Mouse (Mus musculus) CH12.LX (cell line): ENCODE measurements around the gene Ntrk3. TPM values are rescaled to one million over a fixed set of nuclear protein-coding genes. Genes with fewer than 3 reads are reported as not detected.

Experiments
- DNase-seq: peaks from one replicate; pipeline ENCODE4 v3.0.0-alpha.2; 2013; ENCODE audit errors: extremely low read depth
- H3K27ac ChIP-seq: 2 replicates; pipeline ENCODE4 v1.5.1; 2012; ENCODE audit warnings: low read depth, mild to moderate bottlenecking, control low read depth, moderate library complexity; ENCODE audit not compliant: insufficient read depth
- H3K27me3 ChIP-seq: replicated peaks from 2 replicates; pipeline ENCODE3; 2012; ENCODE audit warnings: inconsistent platforms
- H3K36me3 ChIP-seq, 2 experiments: replicated peaks in 1 of 2; 2 replicates each; pipeline versions ENCODE3 to v1.6.1; 2012; ENCODE audit warnings: inconsistent platforms in 1 of 2, low read length in 1 of 2, mild to moderate bottlenecking in 1 of 2, mixed read lengths in 1 of 2, moderate library complexity in 1 of 2; ENCODE audit not compliant: control insufficient read depth in 1 of 2, insufficient read depth in 1 of 2
- H3K4me1 ChIP-seq, 2 experiments: 2 replicates each; pipeline ENCODE4 v1.6.1; 2012; ENCODE audit warnings: inconsistent platforms in 1 of 2, moderate library complexity in 1 of 2; ENCODE audit not compliant: insufficient read depth in 2 of 2, control insufficient read depth in 1 of 2
- H3K4me2 ChIP-seq: 2 replicates; pipeline ENCODE4 v1.6.1; 2012; ENCODE audit warnings: low read depth, mild to moderate bottlenecking, control low read depth; ENCODE audit not compliant: poor library complexity, insufficient read depth, severe bottlenecking
- H3K4me3 ChIP-seq, 3 experiments: fragments of 150-350 bp in 1 of 3; sonication (generic) in 1 of 3; replicated peaks in 1 of 3; 2 replicates each; pipeline versions ENCODE3 to v1.5.1; 2011 to 2012; ENCODE audit warnings: low read depth in 2 of 3, low read length in 2 of 3, mild to moderate bottlenecking in 2 of 3, moderate library complexity in 2 of 3, control low read depth in 1 of 3, improper control_type of control experiment in 1 of 3, inconsistent platforms in 1 of 3, mixed read lengths in 1 of 3; ENCODE audit not compliant: poor library complexity in 1 of 3
- H3K79me2 ChIP-seq: replicated peaks from 2 replicates; pipeline ENCODE4 v1.6.1; 2012; ENCODE audit warnings: mild to moderate bottlenecking, moderate library complexity; ENCODE audit not compliant: control insufficient read depth, poor library complexity, insufficient read depth, severe bottlenecking; ENCODE audit errors: extremely low read depth
- H3K9ac ChIP-seq: 2 replicates; pipeline ENCODE4 v1.6.1; 2012; ENCODE audit warnings: low read depth, mild to moderate bottlenecking, control low read depth, moderate library complexity; ENCODE audit not compliant: insufficient read depth
- H3K9me3 ChIP-seq: replicated peaks from 2 replicates; pipeline ENCODE3; 2012; ENCODE audit warnings: low read length, inconsistent platforms, mixed read lengths
- BHLHE40 ChIP-seq: IDR thresholded peaks from 2 replicates; pipeline ENCODE4 v1.6.1; 2011; ENCODE audit warnings: mild to moderate bottlenecking, low read depth, low read length, improper control_type of control experiment
- CHD1 ChIP-seq: IDR thresholded peaks from 2 replicates; pipeline ENCODE4 v1.6.1; 2012; ENCODE audit warnings: low read depth, low read length, improper control_type of control experiment, inconsistent platforms
- CHD2 ChIP-seq: IDR thresholded peaks from 2 replicates; pipeline ENCODE4 v1.6.1; 2011; ENCODE audit warnings: low read length, improper control_type of control experiment
- CTCF ChIP-seq, 2 experiments: IDR thresholded peaks in 1 of 2; conservative IDR thresholded peaks in 1 of 2; 2 replicates each; pipeline ENCODE4 v1.5.1; 2011 to 2012; ENCODE audit warnings: low read depth in 2 of 2, low read length in 2 of 2, improper control_type of control experiment in 1 of 2, inconsistent platforms in 1 of 2, mild to moderate bottlenecking in 1 of 2, moderate library complexity in 1 of 2
- ELF1 ChIP-seq: IDR thresholded peaks from 2 replicates; pipeline ENCODE4 v1.6.1; 2014; ENCODE audit warnings: low read depth, mild to moderate bottlenecking, inconsistent platforms, low read length, improper control_type of control experiment
- HCFC1 ChIP-seq: IDR thresholded peaks from 2 replicates; pipeline ENCODE4 v1.6.1; 2012; ENCODE audit warnings: low read depth, mild to moderate bottlenecking, inconsistent platforms, low read length, improper control_type of control experiment
- JUN ChIP-seq: IDR thresholded peaks from 2 replicates; pipeline ENCODE4 v1.6.1; 2011; ENCODE audit warnings: low read depth, mild to moderate bottlenecking, low read length, improper control_type of control experiment, moderate library complexity; ENCODE audit not compliant: insufficient read depth
- MAFK ChIP-seq: IDR thresholded peaks from 2 replicates; pipeline ENCODE4 v1.6.1; 2011; ENCODE audit warnings: low read length, improper control_type of control experiment; ENCODE audit not compliant: insufficient replicate concordance
- MAZ ChIP-seq: IDR thresholded peaks from 2 replicates; pipeline ENCODE4 v1.6.1; 2012; ENCODE audit warnings: low read depth, mild to moderate bottlenecking, inconsistent platforms, low read length, improper control_type of control experiment, moderate library complexity
- MEF2A ChIP-seq: IDR thresholded peaks from 2 replicates; pipeline ENCODE4 v1.6.1; 2014; ENCODE audit warnings: low read depth, mild to moderate bottlenecking, inconsistent platforms, low read length, improper control_type of control experiment, borderline replicate concordance
- MYC ChIP-seq: IDR thresholded peaks from 2 replicates; pipeline ENCODE4 v1.6.1; 2011; ENCODE audit warnings: low read depth, mild to moderate bottlenecking, improper control_type of control experiment, low read length
- NELFE ChIP-seq: IDR thresholded peaks from 2 replicates; pipeline ENCODE4 v1.6.1; 2011; ENCODE audit warnings: low read depth, low read length, improper control_type of control experiment
- POLR2A ChIP-seq: IDR thresholded peaks from 2 replicates; pipeline ENCODE4 v1.6.1; 2011; ENCODE audit warnings: low read depth, mild to moderate bottlenecking, improper control_type of control experiment, low read length
- RCOR1 ChIP-seq: conservative IDR thresholded peaks from 2 replicates; pipeline ENCODE4 v1.6.1; 2012; ENCODE audit warnings: low read depth, mild to moderate bottlenecking, inconsistent platforms, low read length, improper control_type of control experiment
- SIN3A ChIP-seq: IDR thresholded peaks from 2 replicates; pipeline ENCODE4 v1.6.1; 2012; ENCODE audit warnings: low read length, improper control_type of control experiment, inconsistent platforms
- TBP ChIP-seq: conservative IDR thresholded peaks from 2 replicates; pipeline ENCODE4 v1.6.1; 2011; ENCODE audit warnings: low read depth, low read length, improper control_type of control experiment
- UBTF ChIP-seq: IDR thresholded peaks from 2 replicates; pipeline ENCODE4 v1.6.1; 2012; ENCODE audit warnings: low read depth, mild to moderate bottlenecking, inconsistent platforms, low read length, improper control_type of control experiment, moderate library complexity
- USF1 ChIP-seq: IDR thresholded peaks from 2 replicates; pipeline ENCODE4 v1.6.1; 2014; ENCODE audit warnings: low read depth, mild to moderate bottlenecking, inconsistent platforms, low read length, improper control_type of control experiment
- ZC3H11A ChIP-seq: IDR thresholded peaks from 2 replicates; pipeline ENCODE4 v1.6.1; 2012; ENCODE audit warnings: low read depth, mild to moderate bottlenecking, inconsistent platforms, low read length, improper control_type of control experiment
- ZKSCAN1 ChIP-seq: IDR thresholded peaks from 2 replicates; pipeline ENCODE4 v1.6.1; 2012; ENCODE audit warnings: low read depth, inconsistent platforms, low read length, improper control_type of control experiment, borderline replicate concordance
- ZMIZ1 ChIP-seq: IDR thresholded peaks from 2 replicates; pipeline ENCODE4 v1.6.1; 2012; ENCODE audit warnings: low read depth, mild to moderate bottlenecking, inconsistent platforms, low read length, improper control_type of control experiment
- ZNF384 ChIP-seq: IDR thresholded peaks from 2 replicates; pipeline ENCODE4 v1.6.1; 2012; ENCODE audit warnings: low read depth, low read length, improper control_type of control experiment, inconsistent platforms
- dilution Hi-C: fragments of 300-500 bp; cut with MboI; formaldehyde crosslinking; loops from 2 replicates; pipeline ENCODE4 v1.14.3; 2020; ENCODE audit warnings: low sequenced_read_pairs; ENCODE audit not compliant: extremely low pct_unique_long_range_greater_than_20kb, extremely low pct_ligation_motif_present
- in situ Hi-C: fragments of 300-500 bp; cut with MboI; formaldehyde crosslinking; loops from 3 replicates; pipeline ENCODE4 v1.14.3; 2019; ENCODE audit warnings: low sequenced_read_pairs, low pct_ligation_motif_present, low pct_unique_long_range_greater_than_20kb, mixed read lengths
- polyA plus RNA-seq: library from polyadenylated mRNA; unstranded; fragments of >175 nt; gene quantifications from 2 replicates; pipeline ENCODE4 v1.2.1, GENCODE M21; 2012; ENCODE audit warnings: low read depth; ENCODE audit not compliant: insufficient read length
- total RNA-seq, 2 experiments: library from RNA; depleted of rRNA; stranded (reverse); fragments of 300-350 nt in 1 of 2; fragments of >200 nt in 1 of 2; gene quantifications; 2 replicates each; pipeline ENCODE4 v1.2.3; 2012 to 2014

Gene Ntrk3
- total and polyA plus RNA-seq, 3 experiments = 0.21 TPM; not detected in 2

DNA sequence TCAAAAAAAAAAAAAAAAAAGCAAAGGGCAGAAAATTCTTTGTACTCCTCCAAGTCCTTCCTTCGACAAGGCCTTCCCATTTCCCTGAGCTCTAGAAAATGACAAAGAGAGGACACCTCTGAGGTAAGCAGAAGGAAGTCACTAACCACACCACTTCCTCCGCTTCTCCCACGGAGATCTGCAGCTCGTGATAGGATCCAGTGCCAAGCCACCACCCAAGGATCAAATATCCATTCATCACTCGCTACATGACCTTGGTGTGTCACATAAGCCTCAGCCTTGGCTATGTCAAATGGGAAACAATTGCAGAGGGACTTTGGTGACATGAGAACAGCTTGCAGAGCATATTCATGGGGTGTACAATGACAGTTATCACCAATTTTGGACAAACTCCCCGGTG lies 52.9 kb downstream of the Ntrk3 start:
- dilution Hi-C loops = no loop called here
- no peaks in the 10 kb centered on the region for H3K79me2 ChIP-seq
- TF ChIP-seq MAFK (no peak), UBTF (no peak), ZMIZ1 (no peak), MAZ (no peak), MEF2A (no peak), TBP (no peak), HCFC1 (no peak), RCOR1 (no peak), POLR2A (no peak), ZKSCAN1 (no peak), ZC3H11A (no peak), ZNF384 (no peak), JUN (no peak), USF1 (no peak), ELF1 (no peak)
- no peak overlapping the region for H3K4me3 ChIP-seq
- peaks cover 80% of the 10 kb centered on the region for H3K27me3 ChIP-seq
- DNase-seq = no peak
- no peaks in the 10 kb centered on the region for H3K36me3 ChIP-seq
- no peak overlapping the region for H3K9ac ChIP-seq
- in situ Hi-C loops = no loop called here
- no peak overlapping the region for H3K27ac ChIP-seq
- no peaks in the 10 kb centered on the region for H3K4me1 ChIP-seq
- no peak overlapping the region for H3K4me2 ChIP-seq
- no peaks in the 10 kb centered on the region for H3K9me3 ChIP-seq

DNA sequence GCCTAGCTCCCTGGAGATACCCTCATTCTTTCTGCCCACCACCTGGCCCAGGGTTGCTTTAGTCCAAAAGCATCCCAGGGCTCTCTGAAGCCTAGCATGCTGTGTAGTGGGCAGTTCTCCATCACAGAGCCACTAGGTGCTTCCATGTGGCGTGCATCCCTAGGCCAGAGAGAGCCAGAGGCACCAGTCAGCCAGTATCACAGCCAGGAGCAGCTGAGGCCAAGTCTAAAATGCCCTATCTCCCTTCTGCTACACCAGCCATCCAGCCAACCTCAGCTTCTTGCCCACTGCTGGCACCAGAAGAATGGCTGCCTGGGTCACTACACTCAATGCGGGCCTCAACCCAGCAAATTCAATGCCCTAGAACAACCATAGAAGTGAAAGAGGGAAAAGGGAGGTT lies 56.9 kb downstream of the Ntrk3 start:
- Histone ChIP-seq H3K9me3 (no peaks in the 10 kb centered on the region), H3K36me3 (no peaks in the 10 kb centered on the region), H3K4me3 (no peak overlapping the region), H3K27me3 (peaks cover 85% of the 10 kb centered on the region), H3K79me2 (no peaks in the 10 kb centered on the region), H3K4me1 (no peaks in the 10 kb centered on the region), H3K4me2 (no peak overlapping the region), H3K27ac (no peak overlapping the region), H3K9ac (no peak overlapping the region)
- in situ Hi-C loops (no loop called here), dilution Hi-C loops (no loop called here)
- no peak for TF ChIP-seq UBTF
- no peak for TF ChIP-seq CHD1
- no peak for TF ChIP-seq MEF2A
- TF ChIP-seq CTCF (conservative IDR thresholded peaks at IDR 0.05 in 1 of 2, IDR thresholded peaks at IDR 0.05 in 1 of 2; ENCODE audit: low read depth in 2 of 2, low read length in 2 of 2) = no peak
- TF ChIP-seq MAFK = no peak
- no peak for TF ChIP-seq TBP
- no peak for TF ChIP-seq MYC
- TF ChIP-seq NELFE = no peak
- no peak for TF ChIP-seq CHD2
- TF ChIP-seq ZC3H11A = no peak
- no peak for TF ChIP-seq RCOR1
- TF ChIP-seq SIN3A = no peak
- no peak for TF ChIP-seq BHLHE40
- no peak for TF ChIP-seq JUN
- no peak for TF ChIP-seq ZKSCAN1
- no peak for DNase-seq
